Mouse (Mus musculus) embryonic fibroblast, embryonic 13.5 days (primary cell): Measurements from ENCODE around the gene Itgb2l.

ENCODE experiments used
- CTCF ChIP-seq: IDR thresholded peaks from 2 replicates; pipeline ENCODE4 v1.5.1; 2011; ENCODE audit warnings: mild to moderate bottlenecking, control low read depth, low read length, moderate library complexity, borderline replicate concordance; ENCODE audit not compliant: insufficient read depth
- POLR2A ChIP-seq: IDR thresholded peaks from 2 replicates; pipeline ENCODE4 v1.6.1; 2011; ENCODE audit warnings: low read depth, mild to moderate bottlenecking, control low read depth, low read length, moderate library complexity

DNA sequence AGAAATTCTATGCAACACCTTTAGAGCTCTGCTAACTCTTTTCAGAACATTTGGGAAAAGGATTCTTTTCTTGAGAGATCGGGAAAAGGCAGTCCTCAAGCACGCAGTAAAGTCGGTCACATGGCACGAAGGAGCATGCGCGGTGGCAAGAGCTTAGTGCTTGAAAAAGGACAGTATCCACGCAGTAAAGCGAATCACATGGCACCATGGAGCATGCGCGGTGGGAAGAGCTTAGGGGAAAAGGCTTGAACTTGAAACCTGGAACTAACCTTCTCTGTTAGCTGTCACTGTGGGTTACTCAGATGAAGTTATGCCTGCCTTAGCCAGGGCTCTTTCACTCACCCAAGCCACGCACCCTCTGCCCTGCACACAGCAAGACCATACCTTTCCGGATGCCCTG is 62.0 kb downstream of the Itgb2l start:
- TF ChIP-seq POLR2A = no peak
- TF ChIP-seq CTCF = no peak
